Mouse (Mus musculus): ENCODE results near the gene Asap3. TPM values are rescaled to one million over a fixed set of nuclear protein-coding genes. Genes with fewer than 3 reads are reported as not detected.

Gene Asap3
- polyA plus RNA-seq, 1 experiment from 2014 or later: 4.9 TPM

DNA sequence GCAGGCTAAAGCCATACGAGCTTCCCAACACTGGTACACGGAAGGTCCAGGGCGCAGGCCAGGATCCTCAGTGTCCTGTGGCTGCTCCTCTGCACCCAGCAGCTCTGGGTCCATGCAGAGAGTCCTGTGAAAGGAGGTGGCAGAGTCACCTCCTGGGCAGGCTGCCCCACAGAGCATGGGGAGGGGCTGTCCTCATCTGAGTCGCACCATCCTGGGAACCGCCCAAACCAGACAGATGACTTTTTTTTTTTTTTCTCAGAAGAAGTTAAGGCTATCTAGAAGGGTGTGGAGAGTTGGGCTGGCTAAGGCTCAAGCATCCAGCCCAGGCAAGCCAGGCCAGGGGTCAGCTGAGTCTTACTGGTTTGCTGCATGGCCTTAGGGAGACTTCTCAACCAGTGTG lies 22.5 kb downstream of the Asap3 start:
- no peak for ATAC-seq (ENCODE audit: low FRiP score)
- WGBS: 77% methylated on average over 5 of the region's 5 CpGs

DNA sequence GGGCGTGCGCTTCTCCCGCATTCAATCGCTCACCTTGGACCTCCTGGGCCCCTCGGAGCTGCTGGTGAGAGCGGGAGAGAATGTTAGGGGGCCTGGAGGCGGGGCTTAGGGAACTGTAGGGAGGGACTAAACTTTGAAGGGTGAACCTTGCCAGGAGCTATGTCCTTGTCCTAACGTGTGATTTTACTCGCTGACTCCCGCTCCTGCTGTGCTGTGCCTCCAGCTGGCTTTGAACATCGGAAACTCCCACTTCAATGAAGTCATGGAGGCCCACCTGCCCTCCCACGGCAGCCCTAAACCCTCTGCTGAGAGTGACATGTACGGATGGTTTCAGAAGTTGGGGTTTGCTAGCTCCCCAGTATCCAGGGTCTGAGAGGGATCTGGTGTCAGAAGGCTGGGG lies 32.5 kb downstream of the Asap3 start:
- Histone ChIP-seq H3K9ac (no peak overlapping the region), H3K36me3 (replicated peaks; ENCODE audit: control insufficient read depth, insufficient read depth) (no peaks in the 10 kb centered on the region), H3K4me2 (replicated peaks) (no peak overlapping the region), H3K27ac (no peak overlapping the region), H3K4me1 (replicated peaks; ENCODE audit: control insufficient read depth, insufficient read depth, low read length) (no peaks in the 10 kb centered on the region), H3K27me3 (ENCODE audit: control insufficient read depth, insufficient read depth, low read length) (peaks cover 13% of the 10 kb centered on the region), H3K9me3 (ENCODE audit: control insufficient read depth, low read length) (no peaks in the 10 kb centered on the region), H3K4me3 (replicated peaks; ENCODE audit: low read length) (no peak overlapping the region)
- DNase-seq (ENCODE audit: low spot score): no peak
- 25% methylated on average over 13 of the region's 13 CpGs for WGBS
- no peak for ATAC-seq (ENCODE audit: low FRiP score)

More for the DNA sequence above, 22.5 kb downstream of the Asap3 start:
- Histone ChIP-seq H3K36me3 (replicated peaks; ENCODE audit: control insufficient read depth, insufficient read depth) (no peaks in the 10 kb centered on the region), H3K9ac (no peak overlapping the region), H3K27ac (no peak overlapping the region), H3K27me3 (ENCODE audit: control insufficient read depth, insufficient read depth, low read length) (no peaks in the 10 kb centered on the region), H3K4me3 (replicated peaks; ENCODE audit: low read length) (no peak overlapping the region), H3K4me2 (replicated peaks) (no peak overlapping the region), H3K9me3 (ENCODE audit: control insufficient read depth, low read length) (no peaks in the 10 kb centered on the region), H3K4me1 (replicated peaks; ENCODE audit: control insufficient read depth, insufficient read depth, low read length) (peaks cover 11% of the 10 kb centered on the region)
- no peak for DNase-seq (ENCODE audit: low spot score)

GRCm38 (mm10) chr4:136239111-136239510 lies 32.9 kb downstream of the Asap3 start:
- Histone ChIP-seq H3K9me3 (ENCODE audit: control insufficient read depth, low read length) (no peaks in the 10 kb centered on the region), H3K4me1 (replicated peaks; ENCODE audit: control insufficient read depth, insufficient read depth, low read length) (no peaks in the 10 kb centered on the region), H3K27ac (no peak overlapping the region), H3K4me2 (replicated peaks) (no peak overlapping the region), H3K36me3 (replicated peaks; ENCODE audit: control insufficient read depth, insufficient read depth) (no peaks in the 10 kb centered on the region), H3K4me3 (replicated peaks; ENCODE audit: low read length) (no peak overlapping the region), H3K9ac (no peak overlapping the region), H3K27me3 (ENCODE audit: control insufficient read depth, insufficient read depth, low read length) (peaks cover 13% of the 10 kb centered on the region)
- ATAC-seq (ENCODE audit: low FRiP score) (no peak), DNase-seq (ENCODE audit: low spot score) (no peak)
- 73% methylated on average over 9 of the region's 9 CpGs for WGBS

DNA sequence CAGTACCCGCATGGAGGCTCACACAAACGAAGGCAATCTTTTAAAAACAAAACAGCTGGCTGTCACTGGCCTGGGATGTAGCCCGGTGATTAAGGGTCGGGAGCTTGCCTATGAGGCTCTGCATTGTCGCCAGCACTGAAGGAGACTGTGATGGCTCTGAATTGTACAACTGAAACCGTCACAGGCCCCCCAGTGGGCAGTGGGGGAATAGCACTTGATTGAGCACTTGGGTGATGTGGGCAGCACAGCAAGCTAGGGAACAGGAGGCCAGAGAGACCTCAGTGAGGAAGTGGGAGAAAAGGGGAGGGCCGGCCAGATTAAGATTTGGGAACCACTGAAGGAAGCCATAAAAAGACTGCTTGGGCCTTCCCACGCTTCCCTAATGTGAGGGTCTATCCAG lies 33.5 kb downstream of the Asap3 start:
- H3K27ac ChIP-seq: no peak overlapping the region
- ATAC-seq (ENCODE audit: low FRiP score): no peak; the same call in 1 of the 2 replicates
- no peak overlapping the region for H3K9ac ChIP-seq
- WGBS: 29% methylated on average over 8 of the region's 8 CpGs
- H3K4me1 ChIP-seq (replicated peaks; ENCODE audit: control insufficient read depth, insufficient read depth, low read length): no peaks in the 10 kb centered on the region
- no peaks in the 10 kb centered on the region for H3K9me3 ChIP-seq (ENCODE audit: control insufficient read depth, low read length)
- H3K4me2 ChIP-seq (replicated peaks): no peak overlapping the region
- H3K36me3 ChIP-seq (replicated peaks; ENCODE audit: control insufficient read depth, insufficient read depth): no peaks in the 10 kb centered on the region
- no peak overlapping the region for H3K4me3 ChIP-seq (replicated peaks; ENCODE audit: low read length)
- peaks cover 15% of the 10 kb centered on the region for H3K27me3 ChIP-seq (ENCODE audit: control insufficient read depth, insufficient read depth, low read length)
- DNase-seq (ENCODE audit: low spot score): peak; percentile 69

- no peak overlapping the region for H3K4me3 ChIP-seq (replicated peaks; ENCODE audit: low read length)
- 73% methylated on average over 14 of the region's 14 CpGs for WGBS
- H3K9me3 ChIP-seq (ENCODE audit: control insufficient read depth, low read length): no peaks in the 10 kb centered on the region
- ATAC-seq (ENCODE audit: low FRiP score) (no peak), DNase-seq (ENCODE audit: low spot score) (no peak)
- no peak overlapping the region for H3K4me2 ChIP-seq (replicated peaks)
- H3K27me3 ChIP-seq (ENCODE audit: control insufficient read depth, insufficient read depth, low read length): peaks cover 19% of the 10 kb centered on the region
- no peak overlapping the region for H3K9ac ChIP-seq
- no peaks in the 10 kb centered on the region for H3K4me1 ChIP-seq (replicated peaks; ENCODE audit: control insufficient read depth, insufficient read depth, low read length)
- H3K36me3 ChIP-seq (replicated peaks; ENCODE audit: control insufficient read depth, insufficient read depth): no peaks in the 10 kb centered on the region
- H3K27ac ChIP-seq: no peak overlapping the region
Observed at GRCm38 (mm10) chr4:136240123-136240522, 34.0 kb downstream of the Asap3 start.

- ATAC-seq (ENCODE audit: low FRiP score) (no peak), DNase-seq (ENCODE audit: low spot score) (no peak)
- Histone ChIP-seq H3K9me3 (ENCODE audit: control insufficient read depth, low read length) (no peaks in the 10 kb centered on the region), H3K9ac (no peak overlapping the region), H3K27ac (no peak overlapping the region), H3K27me3 (ENCODE audit: control insufficient read depth, insufficient read depth, low read length) (peaks cover 24% of the 10 kb centered on the region), H3K4me3 (replicated peaks; ENCODE audit: low read length) (no peak overlapping the region), H3K36me3 (replicated peaks; ENCODE audit: control insufficient read depth, insufficient read depth) (no peaks in the 10 kb centered on the region), H3K4me2 (replicated peaks) (no peak overlapping the region), H3K4me1 (replicated peaks; ENCODE audit: control insufficient read depth, insufficient read depth, low read length) (no peaks in the 10 kb centered on the region)
- 31% methylated on average over 8 of the region's 8 CpGs for WGBS
Observed at GRCm38 (mm10) chr4:136240955-136241354, 34.8 kb downstream of the Asap3 start.

GRCm38 (mm10) chr4:136242065-136242703 lies 36.0 kb downstream of the Asap3 start:
- Histone ChIP-seq H3K27ac (no peak overlapping the region), H3K4me3 (replicated peaks; ENCODE audit: low read length) (no peak overlapping the region), H3K4me1 (replicated peaks; ENCODE audit: control insufficient read depth, insufficient read depth, low read length) (no peaks in the 10 kb centered on the region), H3K27me3 (ENCODE audit: control insufficient read depth, insufficient read depth, low read length) (peaks cover 36% of the 10 kb centered on the region), H3K9me3 (ENCODE audit: control insufficient read depth, low read length) (no peaks in the 10 kb centered on the region), H3K4me2 (replicated peaks) (no peak overlapping the region), H3K9ac (no peak overlapping the region), H3K36me3 (replicated peaks; ENCODE audit: control insufficient read depth, insufficient read depth) (no peaks in the 10 kb centered on the region)
- DNase-seq (ENCODE audit: low spot score): no peak
- WGBS: 49% methylated on average over 8 of the region's 8 CpGs
- no peak for ATAC-seq (ENCODE audit: low FRiP score)

- 76% methylated on average over 7 of the region's 7 CpGs for WGBS
- H3K36me3 ChIP-seq (replicated peaks; ENCODE audit: control insufficient read depth, insufficient read depth): no peaks in the 10 kb centered on the region
- no peak overlapping the region for H3K4me2 ChIP-seq (replicated peaks)
- H3K9me3 ChIP-seq (ENCODE audit: control insufficient read depth, low read length): no peaks in the 10 kb centered on the region
- DNase-seq (ENCODE audit: low spot score) (no peak), ATAC-seq (ENCODE audit: low FRiP score) (no peak)
- H3K4me3 ChIP-seq (replicated peaks; ENCODE audit: low read length): no peak overlapping the region
- H3K27me3 ChIP-seq (ENCODE audit: control insufficient read depth, insufficient read depth, low read length): peaks cover 41% of the 10 kb centered on the region
- no peak overlapping the region for H3K9ac ChIP-seq
- H3K4me1 ChIP-seq (replicated peaks; ENCODE audit: control insufficient read depth, insufficient read depth, low read length): peaks cover 5% of the 10 kb centered on the region; the same call in 1 of the 2 replicates
- H3K27ac ChIP-seq: no peak overlapping the region
Observed at GRCm38 (mm10) chr4:136242728-136243127, 36.6 kb downstream of the Asap3 start.

DNA sequence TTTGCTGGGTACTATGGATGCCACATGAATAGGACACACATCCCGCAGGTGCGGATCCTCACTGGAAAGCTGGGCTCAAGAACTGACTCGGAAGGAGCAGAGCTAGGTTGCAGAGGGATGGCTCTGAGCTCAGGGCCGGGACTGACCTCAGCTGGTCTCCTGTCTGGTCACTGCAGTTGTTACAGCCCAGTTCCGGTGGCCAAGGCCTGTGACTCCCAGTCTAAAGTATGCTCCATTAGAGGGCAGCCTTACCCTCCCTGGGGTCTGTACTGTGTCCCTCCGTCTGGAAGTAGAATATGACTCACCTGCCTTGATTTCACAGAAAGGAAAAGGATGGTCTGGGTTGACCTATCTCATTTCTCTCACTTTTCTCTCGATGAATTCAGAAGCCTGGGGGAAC lies 38.0 kb downstream of the Asap3 start:
- no peak overlapping the region for H3K4me3 ChIP-seq (replicated peaks; ENCODE audit: low read length)
- no peak overlapping the region for H3K4me2 ChIP-seq (replicated peaks)
- H3K27ac ChIP-seq: no peak overlapping the region
- H3K9ac ChIP-seq: no peak overlapping the region
- 76% methylated on average over 7 of the region's 7 CpGs for WGBS
- H3K27me3 ChIP-seq (ENCODE audit: control insufficient read depth, insufficient read depth, low read length): peaks cover 43% of the 10 kb centered on the region
- H3K36me3 ChIP-seq (replicated peaks; ENCODE audit: control insufficient read depth, insufficient read depth): no peaks in the 10 kb centered on the region
- no peak for ATAC-seq (ENCODE audit: low FRiP score)
- no peak for DNase-seq (ENCODE audit: low spot score)
- peaks cover 14% of the 10 kb centered on the region for H3K4me1 ChIP-seq (replicated peaks; ENCODE audit: control insufficient read depth, insufficient read depth, low read length)
- no peaks in the 10 kb centered on the region for H3K9me3 ChIP-seq (ENCODE audit: control insufficient read depth, low read length)

DNA sequence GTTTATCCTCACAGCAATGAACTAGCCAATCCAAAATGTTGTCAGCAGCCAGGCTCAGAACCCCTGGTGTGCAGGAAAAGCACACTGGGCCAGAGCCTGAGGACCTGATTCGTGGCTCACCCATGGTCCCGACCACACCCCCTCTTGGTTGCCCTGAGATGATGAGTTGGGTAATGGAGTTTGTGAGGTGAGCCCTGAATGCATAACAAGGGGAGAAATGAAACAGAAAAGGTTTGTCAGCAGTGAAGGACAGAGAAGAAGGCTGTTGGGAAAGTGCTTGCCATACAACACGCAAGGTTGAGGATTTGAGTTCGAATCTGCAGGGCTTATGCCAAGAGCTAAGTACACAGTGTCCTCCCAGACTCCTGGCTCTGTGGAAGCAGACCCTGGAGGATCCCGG lies 39.5 kb downstream of the Asap3 start:
- ATAC-seq (ENCODE audit: low FRiP score) (no peak), DNase-seq (ENCODE audit: low spot score) (no peak)
- H3K4me1 ChIP-seq (replicated peaks; ENCODE audit: control insufficient read depth, insufficient read depth, low read length): peaks cover 14% of the 10 kb centered on the region
- no peak overlapping the region for H3K27ac ChIP-seq
- no peak overlapping the region for H3K4me3 ChIP-seq (replicated peaks; ENCODE audit: low read length)
- no peak overlapping the region for H3K4me2 ChIP-seq (replicated peaks)
- H3K36me3 ChIP-seq (replicated peaks; ENCODE audit: control insufficient read depth, insufficient read depth): no peaks in the 10 kb centered on the region
- H3K9me3 ChIP-seq (ENCODE audit: control insufficient read depth, low read length): no peaks in the 10 kb centered on the region
- WGBS: 44% methylated on average over 5 of the region's 5 CpGs
- H3K9ac ChIP-seq: no peak overlapping the region
- H3K27me3 ChIP-seq (ENCODE audit: control insufficient read depth, insufficient read depth, low read length): peaks cover 58% of the 10 kb centered on the region
